In genomic region chr13:108064331-108064730, GRCm38 (mm10) we compare ENCODE assay signal across 23 mouse cellular contexts. TPM values are rescaled to one million over a fixed set of nuclear protein-coding genes. Genes with fewer than 3 reads are reported as not detected.
DNase-seq lines count a peak whose midpoint lies in the region; ATAC-seq and TF ChIP-seq lines count a peak whose summit lies in the region.
"Had no signal": no experiment of that assay in that cellular context is flagged by ENCODE, and none has a peak within 500 bp of the region (broad histone marks: within the 10 kb centered on the region; RNA-seq: fewer than 3 reads in every experiment).

No protein-coding gene starts in this region.

- 40% methylated on average over 6 of the region's 6 CpGs for WGBS in forebrain, embryonic 11.5 days
- WGBS in forebrain, embryonic 12.5 days = 29% methylated on average over 6 of the region's 6 CpGs
- WGBS in hindbrain, embryonic 11.5 days = 34% methylated on average over 6 of the region's 6 CpGs
- 26% methylated on average over 6 of the region's 6 CpGs for WGBS in hindbrain, embryonic 16.5 days

- H3K4me3 ChIP-seq in forebrain, embryonic 11.5 days (ENCODE audit: low read depth, low read length) = no peak overlapping the region
- no peak overlapping the region for H3K4me3 ChIP-seq in forebrain, embryonic 12.5 days (replicated peaks)
- no peak overlapping the region for H3K4me3 ChIP-seq in hindbrain, embryonic 11.5 days (ENCODE audit: low read depth, low read length)
- H3K4me3 ChIP-seq in hindbrain, embryonic 16.5 days (ENCODE audit: low read length) = no peak overlapping the region
- H3K4me3 ChIP-seq: hindbrain, embryonic 15.5 days; layer of hippocampus, adult 2 months; liver, embryonic 13.5 days; stomach, embryonic 15.5 days had no signal

- no peak for DNase-seq in forebrain, embryonic 11.5 days (ENCODE audit: low spot score)
- peak; percentile 63 for DNase-seq in hindbrain, embryonic 11.5 days (ENCODE audit: low spot score)
- peak; percentile 67 for DNase-seq in brain, embryonic 14.5 days (ENCODE audit: low read depth)
- DNase-seq in mesoderm, embryonic 11.5 days (ENCODE audit: low read depth, low spot score) = peak; percentile 45
- no peak for DNase-seq in cerebellum, adult 9-11 months
- DNase-seq: adrenal gland, postnatal 14 days; cerebellum, adult 8-10 months; gastrocnemius, postnatal 10 days; kidney, adult 9 months; kidney, postnatal 14 days; liver, embryonic 13.5 days; lung, adult 2 months; lung, postnatal 14 days; thymus, postnatal 25 days had no signal

- no peak overlapping the region for H3K4me2 ChIP-seq in forebrain, embryonic 11.5 days (ENCODE audit: low read depth, low read length, severe bottlenecking)
- no peak overlapping the region for H3K4me2 ChIP-seq in forebrain, embryonic 12.5 days
- no peak overlapping the region for H3K4me2 ChIP-seq in hindbrain, embryonic 11.5 days (replicated peaks; ENCODE audit: low read depth, low read length)
- H3K4me2 ChIP-seq in hindbrain, embryonic 16.5 days (ENCODE audit: low read length) = no peak overlapping the region
- H3K4me2 ChIP-seq: heart, embryonic 11.5 days; hindbrain, embryonic 15.5 days; liver, embryonic 13.5 days; stomach, embryonic 15.5 days had no signal

- H3K4me1 ChIP-seq in forebrain, embryonic 11.5 days (replicated peaks; ENCODE audit: control insufficient read depth, insufficient read depth, low read length) = peaks cover 16% of the 10 kb centered on the region; the same call in 1 of the 2 replicates
- H3K4me1 ChIP-seq in forebrain, embryonic 12.5 days = peaks cover 33% of the 10 kb centered on the region
- H3K4me1 ChIP-seq in hindbrain, embryonic 11.5 days (replicated peaks; ENCODE audit: control insufficient read depth, insufficient read depth, low read length) = peaks cover 3% of the 10 kb centered on the region
- peaks cover 3% of the 10 kb centered on the region for H3K4me1 ChIP-seq in hindbrain, embryonic 16.5 days (ENCODE audit: control insufficient read depth, insufficient read depth, low read depth, low read length)

- no peaks in the 10 kb centered on the region for H3K9me3 ChIP-seq in forebrain, embryonic 11.5 days (ENCODE audit: control insufficient read depth, low read length)
- H3K9me3 ChIP-seq in forebrain, embryonic 12.5 days = no peaks in the 10 kb centered on the region
- no peaks in the 10 kb centered on the region for H3K9me3 ChIP-seq in hindbrain, embryonic 11.5 days (ENCODE audit: control insufficient read depth, low read length)
- no peaks in the 10 kb centered on the region for H3K9me3 ChIP-seq in hindbrain, embryonic 16.5 days (ENCODE audit: control insufficient read depth, low read length)
- H3K9me3 ChIP-seq: hindbrain, embryonic 15.5 days; liver, embryonic 13.5 days; stomach, embryonic 15.5 days had no signal

- TF ChIP-seq CTCF in brain, embryonic 14.5 days (IDR thresholded peaks at IDR 0.05; ENCODE audit: borderline replicate concordance, extremely low read depth, insufficient read depth, insufficient read length) = no peak

- no peak overlapping the region for H3K27ac ChIP-seq in forebrain, embryonic 11.5 days (ENCODE audit: low read depth, low read length)
- no peak overlapping the region for H3K27ac ChIP-seq in forebrain, embryonic 12.5 days
- no peak overlapping the region; the same call in 1 of the 2 replicates for H3K27ac ChIP-seq in hindbrain, embryonic 11.5 days (ENCODE audit: low read depth, low read length)
- H3K27ac ChIP-seq in hindbrain, embryonic 16.5 days (ENCODE audit: low read depth, low read length) = no peak overlapping the region
- H3K27ac ChIP-seq: hindbrain, embryonic 15.5 days; layer of hippocampus, adult 2 months; liver, embryonic 13.5 days; stomach, embryonic 15.5 days had no signal

- H3K9ac ChIP-seq in forebrain, embryonic 11.5 days (ENCODE audit: low read length) = no peak overlapping the region
- no peak overlapping the region for H3K9ac ChIP-seq in forebrain, embryonic 12.5 days
- H3K9ac ChIP-seq in hindbrain, embryonic 11.5 days (ENCODE audit: low read depth, low read length) = no peak overlapping the region
- H3K9ac ChIP-seq in hindbrain, embryonic 16.5 days (ENCODE audit: low read depth, low read length) = no peak overlapping the region
- H3K9ac ChIP-seq: hindbrain, embryonic 15.5 days; liver, embryonic 13.5 days; stomach, embryonic 15.5 days had no signal

- peaks cover 2% of the 10 kb centered on the region; the same call in 1 of the 2 replicates for H3K27me3 ChIP-seq in forebrain, embryonic 11.5 days (ENCODE audit: control insufficient read depth, insufficient read depth, low read length)
- peaks cover 18% of the 10 kb centered on the region for H3K27me3 ChIP-seq in forebrain, embryonic 12.5 days
- H3K27me3 ChIP-seq in hindbrain, embryonic 11.5 days (ENCODE audit: control insufficient read depth, insufficient read depth, low read length) = no peaks in the 10 kb centered on the region
- no peaks in the 10 kb centered on the region for H3K27me3 ChIP-seq in hindbrain, embryonic 16.5 days (replicated peaks; ENCODE audit: control insufficient read depth, insufficient read depth, low read length)
- H3K27me3 ChIP-seq: hindbrain, embryonic 15.5 days; liver, embryonic 13.5 days; stomach, embryonic 15.5 days had no signal

- peak; percentile 63; the same call in 1 of the 2 replicates for ATAC-seq in forebrain, embryonic 11.5 days (replicated peaks; ENCODE audit: low FRiP score)
- no peak for ATAC-seq in forebrain, embryonic 12.5 days (ENCODE audit: low FRiP score)
- ATAC-seq in hindbrain, embryonic 11.5 days (ENCODE audit: low FRiP score) = peak; percentile 82
- no peak for ATAC-seq in hindbrain, embryonic 16.5 days
- ATAC-seq in megakaryocyte progenitor cell, adult 5-6 weeks (replicated peaks; ENCODE audit: poor library complexity) = no peak
- ATAC-seq: CD4-positive, CD25-positive, alpha-beta regulatory T cell, adult 4 months; intestine, embryonic 16.5 days had no signal

- TF ChIP-seq POLR2A in brain, embryonic 14.5 days (IDR thresholded peaks at IDR 0.05; ENCODE audit: borderline replicate concordance, extremely low read depth, insufficient read depth, insufficient read length, poor library complexity, severe bottlenecking) = no peak

- H3K36me3 ChIP-seq in forebrain, embryonic 11.5 days (ENCODE audit: control insufficient read depth, insufficient read depth, low read length) = no peaks in the 10 kb centered on the region
- H3K36me3 ChIP-seq in forebrain, embryonic 12.5 days (replicated peaks) = no peaks in the 10 kb centered on the region
- H3K36me3 ChIP-seq in hindbrain, embryonic 11.5 days (ENCODE audit: control insufficient read depth, insufficient read depth, low read length) = no peaks in the 10 kb centered on the region
- H3K36me3 ChIP-seq in hindbrain, embryonic 16.5 days (ENCODE audit: control insufficient read depth, insufficient read depth, low read length) = no peaks in the 10 kb centered on the region
- H3K36me3 ChIP-seq: hindbrain, embryonic 15.5 days; liver, embryonic 13.5 days; stomach, embryonic 15.5 days had no signal

RNA-seq across cellular contexts. Expression of gene Smim15, which starts 20.1 kb away (rescaled TPM):
- polyA plus RNA-seq in forebrain, embryonic 11.5 days (2014; fragmentation: Nextera tagmentation; extraction: Ambion mirVana) = 59.0 and 63.0 TPM in 2 replicates
- polyA plus RNA-seq in forebrain, embryonic 12.5 days (2016; fragmentation: Nextera tagmentation; extraction: Ambion mirVana) = 52.3 and 54.4 TPM in 2 replicates
- polyA plus RNA-seq in hindbrain, embryonic 11.5 days (2014; fragmentation: Nextera tagmentation; extraction: Ambion mirVana) = 66.2 and 69.8 TPM in 2 replicates
- polyA plus RNA-seq in hindbrain, embryonic 16.5 days (2015; fragmentation: Nextera tagmentation; extraction: Ambion mirVana) = 35.6 and 39.3 TPM in 2 replicates
- 30.3 and 33.9 TPM in 2 replicates for polyA plus RNA-seq in brain, embryonic 14.5 days (2012; rRNA removed)
- total RNA-seq in megakaryocyte progenitor cell, adult 5-6 weeks (2015) = 47.2 and 51.9 TPM in 2 replicates
- total RNA-seq in megakaryocyte progenitor cell, adult 5-6 weeks (2017) = 104 and 129 TPM in 2 replicates

Comparison
In these comparisons a context has a peak if more than half of its experiments do, and no peak if none do; other contexts are left out.
1. ATAC-seq: peak in forebrain, embryonic 11.5 days (single experiment) and hindbrain, embryonic 11.5 days (single experiment); none in forebrain, embryonic 12.5 days (single experiment), hindbrain, embryonic 16.5 days (single experiment) and megakaryocyte progenitor cell, adult 5-6 weeks (single experiment).
2. DNase-seq: peak in hindbrain, embryonic 11.5 days (single experiment), brain, embryonic 14.5 days (single experiment) and mesoderm, embryonic 11.5 days (single experiment); none in forebrain, embryonic 11.5 days (single experiment) and cerebellum, adult 9-11 months (single experiment).